25 mouse cellular contexts compared by ENCODE assay signal in the genomic region with DNA sequence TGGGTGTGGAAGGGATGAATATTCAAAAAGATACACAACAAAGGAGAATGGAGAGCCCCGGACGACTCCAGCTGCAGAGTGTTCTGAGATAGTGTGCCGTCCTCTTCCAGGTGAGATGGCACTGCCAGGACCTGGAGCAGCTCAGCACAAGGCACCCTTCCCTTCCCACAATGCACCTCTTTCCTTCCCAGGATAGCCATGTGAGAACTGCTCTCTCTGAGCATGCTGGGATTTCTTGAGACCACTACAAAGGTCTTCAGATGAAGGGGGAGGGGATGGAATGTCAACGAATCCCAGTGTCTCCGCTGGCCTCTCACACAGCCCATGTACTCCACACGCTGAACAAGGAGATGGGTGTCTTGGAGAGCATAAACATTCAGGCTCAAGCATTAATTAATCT. TPM values are rescaled to one million over a fixed set of nuclear protein-coding genes. Genes with fewer than 3 reads are reported as not detected.
"Had no signal": no experiment of that assay in that cellular context is flagged by ENCODE, and none has a peak within 500 bp of the region (broad histone marks: within the 10 kb centered on the region; RNA-seq: fewer than 3 reads in every experiment).

No protein-coding gene starts in this region.

- H3K9ac ChIP-seq: liver, embryonic 14.5 days; lung, embryonic 14.5 days; midbrain, embryonic 12.5 days; neural tube, embryonic 12.5 days; stomach, embryonic 15.5 days had no signal

- H3K4me1 ChIP-seq: neural tube, embryonic 12.5 days; stomach, embryonic 15.5 days had no signal

- H3K4me3 ChIP-seq: megakaryocyte, embryonic 14.5 days; midbrain, embryonic 12.5 days; neural tube, embryonic 12.5 days; stomach, embryonic 15.5 days had no signal

- H3K36me3 ChIP-seq: midbrain, embryonic 12.5 days; neural tube, embryonic 12.5 days; stomach, embryonic 15.5 days had no signal

- DNase-seq: lung, adult 18-20 months; lung, embryonic 14.5 days; lung, postnatal 14 days; lung, postnatal 36 days; midbrain, embryonic 14.5 days; right cerebral cortex, postnatal 14 days; thymus, adult 2 months; thymus, postnatal 25 days; thymus, postnatal 4 days had no signal

- H3K27ac ChIP-seq: liver, embryonic 14.5 days; macrophage; midbrain, embryonic 12.5 days; neural tube, embryonic 12.5 days; stomach, embryonic 15.5 days; stomach, postnatal 0 days had no signal

- H3K4me2 ChIP-seq: lung, embryonic 14.5 days; midbrain, embryonic 12.5 days; neural tube, embryonic 12.5 days; stomach, embryonic 15.5 days had no signal

- H3K9me3 ChIP-seq: midbrain, embryonic 12.5 days; neural tube, embryonic 12.5 days; stomach, embryonic 15.5 days had no signal

- H3K27me3 ChIP-seq: midbrain, embryonic 12.5 days; neural tube, embryonic 12.5 days; stomach, embryonic 15.5 days had no signal

RNA-seq across cellular contexts. Expression of a gene that starts 55.8 kb away (rescaled TPM):
- polyA plus RNA-seq: macrophage had no signal

RNA-seq across cellular contexts. Expression of a gene that starts 59.9 kb away (rescaled TPM):
- total RNA-seq: megakaryocyte progenitor cell, adult 5-6 weeks; midbrain, postnatal 0 days; monocyte, adult 5-6 weeks; neutrophil, adult 5-6 weeks had no signal
- polyA plus RNA-seq: liver, embryonic 14.5 days; liver, embryonic 16.5 days; lung, embryonic 14.5 days; lung, embryonic 16.5 days; macrophage; midbrain, embryonic 12.5 days; midbrain, embryonic 14.5 days; midbrain, postnatal 0 days; neural tube, embryonic 12.5 days; neural tube, embryonic 14.5 days; spleen, adult 2 months; stomach, embryonic 15.5 days; stomach, postnatal 0 days; testis, adult 2 months; thymus, adult 2 months had no signal
